Mouse (Mus musculus): Measurements from ENCODE around the gene Slc6a11. TPM values are rescaled to one million over a fixed set of nuclear protein-coding genes. Genes with fewer than 3 reads are reported as not detected.

The Slc6a11 gene
- polyA plus RNA-seq, 1 experiment from 2014 or later, result 19.9 TPM

DNA sequence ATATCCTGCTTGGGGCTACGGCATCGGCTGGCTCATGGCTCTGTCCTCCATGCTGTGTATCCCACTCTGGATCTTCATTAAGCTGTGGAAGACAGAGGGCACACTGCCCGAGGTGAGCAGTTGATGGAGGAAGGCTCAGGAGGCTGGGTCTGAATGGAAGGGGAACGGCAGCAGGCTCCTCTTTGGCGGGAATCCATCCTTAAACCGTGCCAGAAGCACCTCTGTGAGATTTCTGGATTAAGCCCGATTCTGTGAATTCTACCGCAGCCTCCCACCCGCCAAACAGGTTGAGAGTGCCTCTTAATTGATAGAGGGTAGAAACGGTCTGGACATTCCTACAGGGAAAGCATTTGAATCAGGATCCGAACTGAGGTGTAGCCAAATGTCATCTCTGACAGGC, 114.6 kb downstream of the Slc6a11 start:
- Histone ChIP-seq H3K27me3 (peaks cover 24% of the 10 kb centered on the region; the same call in 1 of the 2 replicates), H3K4me2 (no peak overlapping the region)
- 73% methylated on average over 11 of the region's 11 CpGs for WGBS

DNA sequence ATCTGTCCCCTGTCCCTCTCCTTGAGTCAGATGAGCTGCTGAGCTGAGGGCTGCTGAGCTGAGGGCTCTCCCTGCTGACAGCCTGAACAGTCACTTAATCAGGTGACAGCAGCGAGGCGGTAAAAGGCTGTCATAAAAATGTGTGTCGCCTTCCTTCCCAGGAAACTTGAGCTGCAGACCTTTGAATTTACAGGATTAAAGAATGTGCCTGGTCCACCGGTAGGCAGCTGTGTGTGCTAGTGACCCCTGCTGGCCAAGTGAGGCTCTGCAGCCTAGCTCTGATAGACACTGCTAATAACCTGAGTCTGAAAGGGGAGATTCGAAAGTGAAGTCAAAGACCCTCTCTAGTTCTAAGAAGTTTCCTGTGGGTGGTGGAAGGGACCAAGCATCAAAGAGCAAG, 119.3 kb downstream of the Slc6a11 start:
- WGBS, result 7% methylated on average over 5 of the region's 5 CpGs
- Histone ChIP-seq H3K4me1 (replicated peaks) (peaks cover 6% of the 10 kb centered on the region; the same call in 1 of the 2 replicates), H3K4me3 (no peak overlapping the region), H3K4me2 (no peak overlapping the region), H3K27ac (peak overlapping the region; percentile 58), H3K36me3 (no peaks in the 10 kb centered on the region), H3K9ac (no peak overlapping the region), H3K9me3 (no peaks in the 10 kb centered on the region), H3K27me3 (peaks cover 32% of the 10 kb centered on the region)
- 0 out of 2 replicates have a peak, but pooled peaks have one; percentile 57 for ATAC-seq (ENCODE audit: low FRiP score)

More for the DNA sequence above, 114.6 kb downstream of the Slc6a11 start:
- Histone ChIP-seq H3K9ac (no peak overlapping the region), H3K4me1 (replicated peaks) (peaks cover 6% of the 10 kb centered on the region; the same call in 1 of the 2 replicates), H3K9me3 (no peaks in the 10 kb centered on the region), H3K36me3 (no peaks in the 10 kb centered on the region), H3K4me3 (no peak overlapping the region), H3K27ac (no peak overlapping the region)
- no peak for ATAC-seq (ENCODE audit: low FRiP score)

DNA sequence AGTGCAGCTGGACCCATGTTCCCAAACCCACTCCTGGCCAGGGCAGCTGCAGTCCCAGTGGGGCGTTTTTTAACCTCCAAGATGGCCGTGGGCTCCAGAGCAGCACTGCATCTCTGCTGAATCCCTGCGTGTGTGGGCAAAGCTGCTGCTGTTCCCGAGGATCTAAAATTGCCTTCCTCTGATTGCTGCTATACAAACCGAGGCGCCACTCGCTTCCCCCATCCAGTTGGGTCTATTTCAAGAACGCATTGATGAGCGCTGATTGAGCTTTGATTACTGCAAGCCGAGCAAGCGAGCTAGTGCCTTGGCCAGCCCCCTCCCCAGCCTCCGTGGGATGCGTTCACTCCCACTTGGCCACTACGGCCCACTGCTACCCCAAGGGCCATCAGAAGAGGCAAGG, 123.9 kb downstream of the Slc6a11 start:
- 71% methylated on average over 14 of the region's 14 CpGs for WGBS
- H3K9me3 ChIP-seq, result no peaks in the 10 kb centered on the region
- ATAC-seq (ENCODE audit: low FRiP score), result no peak

DNA sequence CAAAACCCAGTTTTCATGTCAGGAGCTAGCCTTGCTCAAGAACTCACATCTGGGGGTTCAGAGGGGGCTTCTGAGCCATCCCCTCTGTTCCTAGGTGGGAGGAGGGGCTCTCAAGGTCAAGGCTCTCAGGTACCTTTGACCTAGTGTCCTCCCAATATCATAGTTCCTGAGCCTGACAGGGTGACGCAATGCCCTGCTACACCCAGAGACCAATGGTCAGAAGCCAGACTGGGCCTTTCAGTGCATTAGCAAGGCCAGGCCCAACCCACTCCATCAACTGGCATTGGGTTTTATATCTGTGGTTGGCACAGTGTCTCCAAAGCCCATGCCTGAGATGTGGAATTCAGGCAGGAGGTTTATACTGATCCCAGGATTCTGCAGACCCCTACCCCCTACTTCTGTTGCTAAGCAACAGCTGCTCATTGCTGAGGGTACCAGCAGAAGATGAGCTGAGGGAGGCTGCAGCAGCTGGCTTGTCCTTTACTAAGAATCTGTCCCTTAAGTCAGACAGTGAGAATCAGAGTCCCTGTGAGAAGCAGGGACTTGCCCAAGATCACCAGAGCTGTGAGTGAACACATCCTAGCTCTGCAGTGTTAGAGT, 126.8 kb downstream of the Slc6a11 start:
- no peaks in the 10 kb centered on the region for H3K36me3 ChIP-seq

More for the DNA sequence above, 123.9 kb downstream of the Slc6a11 start:
- Histone ChIP-seq H3K4me2 (no peak overlapping the region), H3K4me1 (replicated peaks) (peaks cover 38% of the 10 kb centered on the region), H3K9ac (no peak overlapping the region), H3K27me3 (peaks cover 16% of the 10 kb centered on the region; the same call in 1 of the 2 replicates), H3K36me3 (no peaks in the 10 kb centered on the region), H3K4me3 (no peak overlapping the region), H3K27ac (0 out of 2 replicates have a peak overlapping the region, but pooled peaks have one; percentile 18)

DNA sequence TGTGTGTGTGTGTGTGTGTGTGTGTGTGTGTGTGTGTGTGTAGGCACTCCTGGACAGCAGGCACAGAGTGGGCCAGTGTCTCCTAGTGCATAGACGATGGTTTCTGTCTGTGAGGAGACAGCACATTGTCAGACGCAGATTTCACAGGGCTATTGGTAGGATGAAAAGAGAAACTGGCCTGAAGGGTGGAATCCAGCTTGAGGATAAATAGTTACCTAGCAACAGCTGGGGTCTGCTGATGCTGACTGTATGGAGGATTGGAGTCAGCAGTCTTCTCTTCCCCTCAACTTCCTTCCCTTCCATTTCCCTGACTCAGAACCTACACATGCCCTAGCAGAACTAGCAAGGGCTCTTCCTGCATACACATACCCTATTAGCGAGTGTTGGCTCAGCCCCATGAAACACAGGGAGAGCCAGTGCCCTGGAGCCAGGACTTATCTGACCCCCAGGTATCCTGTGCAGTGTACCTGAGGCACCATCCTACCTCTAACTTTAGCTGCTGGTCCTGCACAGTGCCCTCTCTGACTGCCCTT, 127.7 kb downstream of the Slc6a11 start:
- ATAC-seq (ENCODE audit: low FRiP score), result 0 out of 2 replicates have a peak, but pooled peaks have one; percentile 5
- Histone ChIP-seq H3K36me3 (no peaks in the 10 kb centered on the region), H3K4me3 (no peak overlapping the region), H3K27me3 (0 out of 2 replicates have a peak, but pooled peaks cover 5% of the 10 kb centered on the region), H3K9me3 (no peaks in the 10 kb centered on the region), H3K4me2 (no peak overlapping the region), H3K4me1 (replicated peaks) (peaks cover 60% of the 10 kb centered on the region), H3K9ac (peak overlapping the region; percentile 36; the same call in 1 of the 2 replicates), H3K27ac (peak overlapping the region; percentile 75)
- WGBS, result 32% methylated on average over 3 of the region's 3 CpGs

More for the DNA sequence above, 126.8 kb downstream of the Slc6a11 start:
- Histone ChIP-seq H3K4me2 (no peak overlapping the region), H3K27ac (peak overlapping the region; percentile 75), H3K27me3 (0 out of 2 replicates have a peak, but pooled peaks cover 5% of the 10 kb centered on the region), H3K4me1 (replicated peaks) (peaks cover 52% of the 10 kb centered on the region), H3K4me3 (no peak overlapping the region), H3K9ac (peak overlapping the region; percentile 36; the same call in 1 of the 2 replicates), H3K9me3 (no peaks in the 10 kb centered on the region)
- WGBS, result 63% methylated on average over 1 of the region's 1 CpGs
- peak; percentile 46 for ATAC-seq (ENCODE audit: low FRiP score)

DNA sequence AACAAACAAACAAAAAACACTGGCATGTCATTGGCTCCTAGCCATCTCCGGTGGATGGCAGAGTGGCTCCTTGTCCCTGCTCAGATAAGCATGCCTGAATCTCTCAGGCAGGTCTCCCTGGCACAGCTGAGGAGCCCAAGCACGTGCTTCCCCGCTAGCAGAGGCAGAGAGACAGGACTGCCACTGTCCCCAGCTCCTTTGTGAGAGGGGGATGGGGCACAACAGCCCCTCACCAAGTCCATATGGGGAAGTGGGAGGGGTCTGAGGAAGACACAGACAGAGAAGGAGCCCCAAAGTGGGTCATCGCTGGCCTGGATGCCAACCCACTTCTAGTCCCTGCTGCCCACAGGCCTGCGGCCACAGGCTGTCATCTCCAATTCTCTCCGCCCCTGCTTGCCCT, 130.6 kb downstream of the Slc6a11 start:
- H3K9me3 ChIP-seq, result no peaks in the 10 kb centered on the region
- 50% methylated on average over 6 of the region's 6 CpGs for WGBS
- 0 out of 2 replicates have a peak overlapping the region, but pooled peaks have one; percentile 35 for H3K9ac ChIP-seq
- H3K4me2 ChIP-seq, result no peak overlapping the region
- H3K27me3 ChIP-seq, result 0 out of 2 replicates have a peak, but pooled peaks cover 2% of the 10 kb centered on the region
- peaks cover 78% of the 10 kb centered on the region for H3K4me1 ChIP-seq (replicated peaks)
- H3K27ac ChIP-seq, result peak overlapping the region; percentile 52; the same call in 1 of the 2 replicates
- no peaks in the 10 kb centered on the region for H3K36me3 ChIP-seq
- no peak overlapping the region for H3K4me3 ChIP-seq
- ATAC-seq (ENCODE audit: low FRiP score), result 0 out of 2 replicates have a peak, but pooled peaks have one; percentile 23

DNA sequence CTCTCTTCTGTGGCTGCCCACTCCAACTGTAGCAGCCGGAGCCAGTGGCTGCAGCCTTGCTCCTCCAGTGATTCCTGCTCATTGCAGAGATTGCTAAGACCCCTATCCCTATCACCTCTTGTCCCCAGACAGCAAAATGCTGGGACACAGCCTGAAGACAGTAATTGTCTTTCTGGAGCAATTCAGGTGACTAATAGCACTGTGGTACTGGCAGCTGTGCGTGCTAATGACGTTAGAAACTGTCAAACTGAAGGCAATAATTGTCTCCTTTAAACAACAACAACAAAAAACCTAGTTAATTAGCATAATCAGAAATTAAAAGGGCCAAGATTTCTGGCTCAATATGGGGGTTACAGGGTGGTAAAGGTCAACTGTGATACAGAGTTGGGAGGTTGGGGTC, 133.0 kb downstream of the Slc6a11 start:
- no peaks in the 10 kb centered on the region for H3K36me3 ChIP-seq
- H3K9ac ChIP-seq, result no peak overlapping the region
- WGBS, result 29% methylated on average over 3 of the region's 3 CpGs
- H3K4me1 ChIP-seq (replicated peaks), result peaks cover 59% of the 10 kb centered on the region
- H3K4me2 ChIP-seq, result no peak overlapping the region
- H3K27ac ChIP-seq, result peak overlapping the region; percentile 66
- no peak for ATAC-seq (ENCODE audit: low FRiP score)
- H3K9me3 ChIP-seq, result no peaks in the 10 kb centered on the region
- H3K4me3 ChIP-seq, result no peak overlapping the region
- H3K27me3 ChIP-seq, result 0 out of 2 replicates have a peak, but pooled peaks cover 2% of the 10 kb centered on the region

DNA sequence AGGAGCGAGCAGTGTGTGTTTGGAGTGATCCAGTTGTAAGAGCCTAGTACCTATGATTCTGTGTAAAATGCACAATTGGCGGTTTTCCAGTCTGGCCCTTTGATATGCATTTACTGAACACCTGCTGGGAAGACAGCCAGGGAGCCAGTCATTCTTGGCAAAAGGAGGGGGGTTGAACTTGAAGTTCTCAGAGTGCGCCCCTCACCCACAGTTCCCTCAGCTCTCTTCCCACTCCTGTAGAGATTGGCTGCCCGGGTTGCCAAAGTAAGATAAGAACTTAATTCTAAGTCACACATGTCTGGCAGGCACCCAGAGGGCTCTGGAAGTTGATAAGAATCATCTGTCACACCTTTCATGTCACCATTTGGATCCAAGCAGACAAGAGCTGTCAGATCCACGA, 133.4 kb downstream of the Slc6a11 start:
- Histone ChIP-seq H3K27me3 (0 out of 2 replicates have a peak, but pooled peaks cover 2% of the 10 kb centered on the region), H3K36me3 (no peaks in the 10 kb centered on the region), H3K27ac (peak overlapping the region; percentile 66; the same call in 1 of the 2 replicates), H3K9me3 (no peaks in the 10 kb centered on the region), H3K9ac (no peak overlapping the region), H3K4me2 (no peak overlapping the region), H3K4me3 (no peak overlapping the region), H3K4me1 (replicated peaks) (peaks cover 56% of the 10 kb centered on the region)
- WGBS, result 46% methylated on average over 5 of the region's 5 CpGs
- ATAC-seq (ENCODE audit: low FRiP score), result no peak

DNA sequence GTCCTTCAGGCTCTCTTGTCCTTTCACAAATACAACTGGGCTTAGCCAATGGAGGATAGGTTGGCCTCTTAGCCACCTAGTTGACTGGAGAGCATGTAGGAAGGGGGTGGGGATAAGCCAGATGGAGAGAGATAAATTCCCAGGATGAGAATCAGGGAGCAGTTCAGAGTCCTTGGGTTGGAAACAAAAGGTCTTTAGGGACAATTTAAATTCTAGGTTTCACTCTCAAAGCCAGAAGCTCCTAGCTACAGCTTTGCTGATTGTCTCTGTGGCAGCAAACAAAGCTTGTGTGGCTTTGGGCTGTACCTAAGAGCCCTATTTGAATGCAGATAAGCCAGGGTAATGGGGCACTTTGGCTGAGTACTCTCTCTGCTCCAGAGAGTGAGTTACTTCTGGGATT, 135.2 kb downstream of the Slc6a11 start:
- no peak for ATAC-seq (ENCODE audit: low FRiP score)
- H3K4me1 ChIP-seq (replicated peaks), result peaks cover 58% of the 10 kb centered on the region
- H3K9ac ChIP-seq, result no peak overlapping the region

DNA sequence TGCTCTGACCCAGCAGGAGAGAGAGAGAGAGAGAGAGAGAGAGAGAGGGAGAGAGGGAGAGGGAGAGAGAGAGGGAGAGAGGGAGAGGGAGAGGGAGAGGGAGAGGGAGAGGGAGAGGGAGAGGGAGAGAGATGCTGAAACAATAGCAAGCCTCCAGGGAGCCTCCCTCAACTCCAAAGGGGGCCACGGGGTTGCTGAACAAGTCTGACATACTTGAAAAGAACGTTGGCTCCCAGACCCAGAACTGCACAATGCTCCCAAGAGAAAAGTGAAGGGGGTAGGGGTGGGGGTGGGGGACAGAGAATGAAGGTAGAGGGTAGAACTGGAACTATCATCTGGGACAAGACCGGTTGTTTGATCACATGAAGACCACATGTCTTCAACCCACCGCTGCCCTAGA, 136.9 kb downstream of the Slc6a11 start:
- Histone ChIP-seq H3K4me1 (replicated peaks) (peaks cover 52% of the 10 kb centered on the region), H3K4me3 (no peak overlapping the region), H3K27ac (no peak overlapping the region), H3K36me3 (no peaks in the 10 kb centered on the region), H3K9me3 (no peaks in the 10 kb centered on the region), H3K27me3 (no peaks in the 10 kb centered on the region; the same call in 1 of the 2 replicates), H3K4me2 (no peak overlapping the region), H3K9ac (no peak overlapping the region)
- 34% methylated on average over 4 of the region's 4 CpGs for WGBS
- ATAC-seq (ENCODE audit: low FRiP score), result no peak

More for the DNA sequence above, 135.2 kb downstream of the Slc6a11 start:
- Histone ChIP-seq H3K9me3 (no peaks in the 10 kb centered on the region), H3K4me3 (no peak overlapping the region), H3K4me2 (no peak overlapping the region), H3K36me3 (no peaks in the 10 kb centered on the region), H3K27ac (no peak overlapping the region), H3K27me3 (no peaks in the 10 kb centered on the region; the same call in 1 of the 2 replicates)

DNA sequence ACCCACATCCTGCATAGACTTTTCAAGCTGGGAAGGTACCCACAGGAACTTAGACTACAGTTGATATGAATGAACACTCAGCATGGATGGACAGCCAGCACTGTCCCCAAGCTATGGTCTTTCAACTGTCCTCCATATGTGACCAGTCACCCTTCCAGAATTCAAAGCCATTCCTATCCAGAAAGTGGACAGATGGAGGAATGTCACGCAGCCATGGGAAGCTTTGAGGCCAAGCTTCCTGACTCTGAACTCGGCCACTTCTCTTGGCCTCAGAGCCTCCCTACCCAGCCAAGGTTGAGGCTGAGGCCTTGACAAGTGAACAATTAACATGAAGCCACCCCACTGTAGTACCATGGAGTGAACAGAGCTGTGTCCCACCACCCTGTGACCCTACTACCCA, 138.5 kb downstream of the Slc6a11 start:
- WGBS, result 93% methylated on average over 2 of the region's 2 CpGs
- Histone ChIP-seq H3K4me3 (no peak overlapping the region), H3K27me3 (no peaks in the 10 kb centered on the region; the same call in 1 of the 2 replicates), H3K9ac (no peak overlapping the region), H3K36me3 (no peaks in the 10 kb centered on the region), H3K4me1 (replicated peaks) (peaks cover 51% of the 10 kb centered on the region), H3K27ac (no peak overlapping the region), H3K9me3 (no peaks in the 10 kb centered on the region), H3K4me2 (no peak overlapping the region)
- ATAC-seq (ENCODE audit: low FRiP score), result no peak

DNA sequence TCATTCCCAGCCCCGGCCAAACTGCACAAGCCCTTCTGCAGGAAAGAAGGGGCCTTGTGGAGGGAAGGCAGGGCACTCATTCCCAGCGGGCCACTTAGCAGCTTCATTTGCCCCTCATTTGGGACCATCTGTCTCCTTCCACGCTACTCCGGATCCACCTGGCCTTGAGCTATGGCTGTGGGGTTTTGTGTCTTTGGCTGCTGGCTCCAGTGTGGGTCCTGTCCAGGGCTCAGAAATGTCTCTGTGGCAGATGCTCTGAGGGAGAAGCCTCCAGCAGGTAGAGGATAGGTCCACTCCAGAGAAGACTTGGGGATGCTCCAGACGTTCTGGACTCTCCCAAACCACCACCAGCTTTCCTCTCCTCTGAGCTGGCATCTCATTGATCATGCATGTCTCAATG, 139.8 kb downstream of the Slc6a11 start:
- Histone ChIP-seq H3K27ac (no peak overlapping the region), H3K4me2 (no peak overlapping the region), H3K9me3 (no peaks in the 10 kb centered on the region), H3K27me3 (no peaks in the 10 kb centered on the region; the same call in 1 of the 2 replicates), H3K9ac (no peak overlapping the region), H3K36me3 (no peaks in the 10 kb centered on the region), H3K4me1 (replicated peaks) (peaks cover 48% of the 10 kb centered on the region), H3K4me3 (no peak overlapping the region)
- WGBS, result 62% methylated on average over 5 of the region's 5 CpGs
- ATAC-seq (ENCODE audit: low FRiP score), result no peak

Data from hindbrain, embryonic 13.5 days (tissue).